Mouse (Mus musculus): ENCODE measurements at regions not wholly inside any gene's neighbourhood (a gene's known extent, or its start where the extent isn't known, plus 50 kb on each side); places are given as distances from the start of the nearest gene placed in this dataset.

DNA sequence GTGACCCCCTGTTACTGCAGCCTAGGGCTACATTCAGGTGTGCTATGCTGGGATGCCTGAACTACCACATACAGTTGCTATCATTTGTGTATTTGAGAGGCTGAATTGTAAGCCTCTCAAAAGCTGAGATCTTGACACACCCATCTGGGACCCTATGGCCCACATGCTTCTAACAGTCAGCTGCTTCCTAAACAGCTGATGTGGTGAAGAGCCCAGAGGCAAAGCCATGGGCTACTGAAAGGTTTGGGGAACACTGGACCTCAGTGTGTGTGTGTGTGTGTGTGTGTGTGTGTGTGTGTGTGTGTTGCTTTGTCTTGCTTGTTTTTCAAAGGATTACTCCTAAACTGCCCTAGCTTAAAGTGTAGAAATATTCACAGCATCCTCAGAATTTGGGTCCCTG lies 75.0 kb downstream of the Lbh start:
- DNase-seq (ENCODE audit: low spot score in 2 of 2), result no peak

GRCm38 (mm10) chr17:72993626-72994025 lies 75.5 kb downstream of the Lbh start:
- no peak for DNase-seq (ENCODE audit: low spot score in 2 of 2)

DNA sequence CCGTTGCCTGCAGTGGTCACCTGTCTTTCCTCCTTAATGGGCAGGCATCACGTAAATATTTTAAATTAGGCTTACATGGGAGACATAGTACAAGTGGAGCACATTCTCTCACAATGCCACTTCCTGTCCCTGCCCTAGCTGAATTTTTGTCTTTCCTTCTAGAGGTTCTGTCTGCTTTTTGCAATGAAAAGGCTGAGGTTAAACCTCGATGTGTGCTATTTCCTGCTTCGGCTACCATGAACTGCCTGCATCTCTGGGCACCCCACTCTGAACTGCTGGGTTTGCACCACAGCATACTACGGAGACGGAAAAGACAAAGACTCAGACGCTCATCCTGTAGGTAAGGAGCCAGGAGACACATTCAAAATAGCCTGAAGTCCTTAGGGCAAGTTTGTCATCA lies 78.4 kb downstream of the Lbh start:
- no peak for DNase-seq (ENCODE audit: low spot score in 2 of 2)

- no peak for DNase-seq (ENCODE audit: low spot score in 2 of 2)
Observed at GRCm38 (mm10) chr17:72997301-72997921, 79.3 kb downstream of the Lbh start.

DNA sequence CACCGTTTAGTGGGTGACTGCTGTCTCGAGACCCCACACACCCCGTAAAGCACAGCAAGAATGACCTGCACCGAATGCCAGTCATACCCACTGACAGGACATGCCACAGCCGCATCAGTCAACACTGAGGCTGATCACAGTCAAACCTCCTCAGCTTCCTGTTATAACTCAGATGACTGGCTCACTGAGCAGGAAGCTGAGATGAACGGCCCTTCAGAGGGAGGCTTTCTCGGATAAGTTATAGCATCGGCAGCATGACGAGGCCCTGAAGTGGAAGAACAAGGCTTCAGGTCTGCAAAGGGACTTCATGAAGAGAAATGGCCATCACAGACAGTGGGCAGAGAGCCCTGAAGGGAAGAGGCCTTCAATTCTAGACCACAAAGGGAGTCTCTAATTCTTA lies 87.0 kb downstream of the Lbh start:
- DNase-seq (ENCODE audit: low spot score in 2 of 2), result no peak

GRCm38 (mm10) chr17:73008901-73009300 lies 90.8 kb downstream of the Lbh start:
- peak; percentile 37 to 66 for DNase-seq (ENCODE audit: low spot score in 2 of 2)

DNA sequence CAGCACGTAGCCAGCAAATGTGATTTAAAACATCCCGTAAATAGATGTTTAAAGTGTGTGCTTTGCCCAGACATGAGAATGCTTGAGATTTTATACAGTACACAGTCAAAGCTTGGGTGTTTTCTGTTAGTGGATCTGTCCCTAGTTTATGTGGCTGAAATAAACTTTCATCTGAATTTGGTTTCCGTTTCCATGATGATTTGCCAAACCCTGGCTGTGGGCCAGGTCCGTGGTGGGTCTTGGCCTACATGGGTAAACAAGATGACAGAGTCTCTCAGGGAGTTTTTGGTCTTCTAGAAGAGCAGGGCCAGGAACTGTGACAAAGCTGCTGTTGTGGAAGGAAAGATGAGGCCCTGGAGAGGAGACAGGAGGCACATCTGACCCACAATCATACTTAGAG lies 91.9 kb downstream of the Lbh start:
- DNase-seq (ENCODE audit: low spot score in 2 of 2), result no peak

GRCm38 (mm10) chr17:73012356-73012755 lies 94.3 kb downstream of the Lbh start:
- no peak for DNase-seq (ENCODE audit: low spot score in 2 of 2)

DNA sequence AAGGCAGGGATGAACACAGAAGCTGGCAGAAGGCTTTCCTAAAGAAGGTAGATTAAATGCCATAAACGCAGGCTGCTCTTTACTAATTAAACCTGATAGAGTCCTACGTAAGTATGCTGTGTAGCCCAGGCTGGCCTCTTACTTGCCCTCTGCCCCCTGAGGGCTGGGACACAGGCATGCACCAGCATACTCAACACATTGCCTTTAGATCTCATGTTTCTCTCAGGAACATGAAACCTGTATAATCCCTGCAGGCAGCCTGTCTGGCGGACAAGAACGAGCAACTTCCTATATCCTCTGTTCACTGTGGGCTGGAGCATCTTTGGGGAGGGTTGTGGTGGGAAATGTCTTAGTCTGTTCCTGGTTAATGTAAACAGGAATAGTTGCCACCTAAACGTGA lies 94.8 kb upstream of the Lclat1 start:
- no peak for DNase-seq (ENCODE audit: low spot score in 2 of 2)

DNA sequence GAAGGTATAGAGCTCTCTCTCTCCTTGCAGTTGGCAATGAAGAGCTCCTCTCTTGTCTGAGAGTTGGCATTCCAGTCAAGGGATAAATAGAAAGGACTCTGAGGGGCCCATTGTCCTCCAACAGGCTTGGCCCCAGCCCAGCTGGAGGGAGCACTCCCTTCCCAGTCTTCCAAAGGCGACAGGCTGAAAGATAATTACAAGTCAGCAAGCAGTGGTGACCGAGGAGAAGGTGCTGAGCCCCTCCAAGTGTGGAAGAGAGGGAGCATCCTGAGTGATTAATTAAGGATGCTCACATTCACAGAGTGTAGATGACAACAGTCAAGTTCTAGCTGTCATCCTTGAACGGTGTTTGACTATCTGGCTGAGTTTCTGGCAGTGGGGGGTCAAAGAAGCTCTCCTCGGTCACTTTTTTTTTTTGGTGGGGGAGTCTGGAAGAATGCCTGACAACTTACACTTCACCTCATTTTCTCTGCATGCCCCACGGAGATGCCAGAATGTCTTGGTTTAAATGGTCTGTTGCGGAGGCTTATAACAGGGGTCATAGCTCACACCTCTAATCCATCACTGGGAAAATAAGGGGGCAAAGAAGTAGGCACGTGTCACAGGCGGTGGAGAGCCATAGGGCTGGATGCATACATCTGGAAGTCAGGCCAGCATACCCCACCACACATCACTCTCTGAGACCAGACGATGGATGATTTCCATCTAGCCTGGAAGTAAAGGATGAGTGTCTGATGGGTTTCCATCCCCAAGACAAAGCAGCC lies 93.5 kb upstream of the Lclat1 start:
- DNase-seq (ENCODE audit: low spot score in 2 of 2), result no peak

DNA sequence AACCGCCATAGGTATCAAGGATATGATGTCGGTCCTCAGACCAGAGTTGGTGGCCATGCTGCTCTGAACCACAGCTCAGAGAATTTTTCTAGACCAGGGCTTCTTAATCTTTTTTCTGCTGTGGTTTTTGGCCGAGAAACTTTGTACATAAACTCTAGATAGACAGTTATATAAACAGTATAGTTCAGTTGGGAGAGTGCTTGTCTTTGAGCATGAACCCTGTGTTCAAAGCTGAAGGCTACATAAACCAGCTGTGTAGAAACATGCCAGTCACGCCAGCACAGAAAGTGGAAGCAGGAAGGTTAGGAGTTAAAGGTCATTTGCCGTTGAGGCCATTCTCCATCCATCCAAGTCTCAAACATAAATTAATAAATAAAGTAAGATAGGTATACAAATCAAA lies 90.6 kb upstream of the Lclat1 start:
- DNase-seq (ENCODE audit: low spot score in 2 of 2), result no peak

GRCm38 (mm10) chr17:73022630-73023051 lies 85.1 kb upstream of the Lclat1 start:
- DNase-seq (ENCODE audit: low spot score in 2 of 2), result peak; percentile 25 to 55

DNA sequence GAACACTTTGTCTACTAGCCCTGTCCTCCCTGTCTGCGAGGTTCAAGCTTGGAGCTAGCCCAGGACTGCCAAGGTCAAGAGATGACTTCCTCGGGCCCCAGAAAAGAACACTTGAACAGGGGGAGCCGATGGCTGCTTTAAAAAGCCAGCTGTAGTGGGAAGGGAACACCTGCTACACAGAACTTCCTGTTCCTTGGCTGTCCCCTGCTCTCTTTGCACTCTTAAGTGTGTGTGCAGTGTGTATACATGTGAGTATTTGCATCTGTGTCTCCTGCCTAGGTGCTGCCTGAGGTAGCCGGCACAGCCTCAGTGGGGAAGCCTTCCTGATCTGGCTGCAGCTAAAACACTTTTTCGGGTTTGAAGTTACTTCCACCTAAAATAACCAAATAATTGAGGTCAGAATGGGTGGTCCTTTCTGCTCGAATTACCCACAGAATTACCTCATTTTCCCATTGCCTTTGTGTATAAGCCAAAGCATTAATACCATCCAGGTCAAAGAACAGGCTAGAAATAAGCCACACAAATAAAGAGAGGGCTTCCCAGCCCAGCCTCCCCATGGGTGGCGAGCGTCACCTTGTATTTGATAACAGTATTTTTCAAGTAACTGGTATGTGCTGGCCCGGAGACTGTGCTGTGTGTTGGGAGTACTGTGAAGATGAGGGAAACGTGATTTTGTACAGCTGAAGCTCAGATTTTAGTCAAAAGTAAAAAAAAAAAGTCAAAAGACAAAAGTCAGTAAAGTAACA lies 84.2 kb upstream of the Lclat1 start:
- no peak for DNase-seq (ENCODE audit: low spot score in 2 of 2)

GRCm38 (mm10) chr17:73027122-73027521 lies 80.7 kb upstream of the Lclat1 start:
- DNase-seq (ENCODE audit: low spot score in 2 of 2), result no peak

GRCm38 (mm10) chr17:73031796-73032195 lies 76.0 kb upstream of the Lclat1 start:
- DNase-seq (ENCODE audit: low spot score in 2 of 2), result no peak

DNA sequence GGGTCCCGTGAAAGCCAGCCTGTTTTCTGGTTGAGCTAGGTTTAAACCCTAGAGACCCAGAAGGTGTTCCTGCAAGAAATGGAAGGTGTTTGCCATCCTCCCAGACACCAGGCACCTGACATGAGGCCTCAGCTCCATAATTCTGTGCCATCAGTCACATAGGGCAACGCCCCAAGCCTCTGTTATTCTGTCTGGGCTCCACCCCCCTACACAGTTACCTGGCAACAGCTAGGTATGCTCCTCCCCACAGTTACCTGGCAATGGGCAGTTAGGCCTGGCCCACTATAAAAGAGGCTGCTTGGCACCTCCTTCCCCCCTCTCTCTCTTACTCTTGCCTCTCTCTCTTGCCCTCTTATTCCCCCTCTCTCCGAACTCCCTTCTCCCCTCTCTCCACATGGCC lies 75.5 kb upstream of the Lclat1 start:
- DNase-seq (ENCODE audit: low spot score in 2 of 2), result no peak

DNA sequence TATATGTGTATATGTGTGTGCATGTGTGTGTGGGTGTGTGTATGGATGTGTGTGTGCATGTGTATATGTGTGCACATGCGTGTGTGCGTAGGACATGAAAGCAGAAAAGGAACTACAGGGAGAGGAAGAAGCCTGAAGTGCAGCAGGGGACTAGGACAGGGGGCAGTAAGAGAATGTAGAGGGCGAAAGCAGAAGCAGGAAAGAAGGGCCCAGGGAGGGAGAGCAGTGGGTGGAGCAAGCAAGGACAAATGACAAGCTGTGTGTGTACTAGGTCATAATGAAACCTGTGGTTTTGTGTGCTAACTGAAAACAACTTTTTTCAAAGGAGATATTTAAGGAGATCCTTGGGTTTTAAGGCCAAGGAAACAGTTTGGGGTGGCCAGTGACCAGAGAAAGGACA lies 73.4 kb upstream of the Lclat1 start:
- DNase-seq (ENCODE audit: low spot score in 2 of 2), result no peak

DNA sequence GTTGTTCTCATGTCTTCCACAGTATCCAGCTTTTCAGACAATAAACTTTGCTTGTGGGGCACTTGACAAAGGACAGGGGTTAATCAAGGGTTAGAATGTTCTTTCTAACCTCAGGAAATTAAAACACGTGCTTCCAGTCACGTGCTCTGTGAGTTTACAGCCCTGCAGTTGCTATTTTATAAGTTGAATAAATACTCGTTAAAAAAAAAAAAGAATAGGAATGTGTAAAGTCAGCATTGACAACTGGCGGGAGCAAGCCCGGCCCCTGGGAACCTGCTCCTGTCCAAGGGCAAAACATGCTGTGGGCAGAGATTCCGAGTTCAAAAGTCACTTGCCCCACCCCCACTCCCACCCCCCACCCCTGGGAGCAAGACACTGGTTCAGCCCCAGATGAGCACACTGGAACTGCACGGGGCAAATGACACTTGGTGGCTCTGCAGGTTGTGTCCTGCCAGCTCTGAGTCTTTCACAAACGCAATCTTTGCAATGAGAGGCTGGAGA lies 72.8 kb upstream of the Lclat1 start:
- DNase-seq (ENCODE audit: low spot score in 2 of 2), result no peak

DNA sequence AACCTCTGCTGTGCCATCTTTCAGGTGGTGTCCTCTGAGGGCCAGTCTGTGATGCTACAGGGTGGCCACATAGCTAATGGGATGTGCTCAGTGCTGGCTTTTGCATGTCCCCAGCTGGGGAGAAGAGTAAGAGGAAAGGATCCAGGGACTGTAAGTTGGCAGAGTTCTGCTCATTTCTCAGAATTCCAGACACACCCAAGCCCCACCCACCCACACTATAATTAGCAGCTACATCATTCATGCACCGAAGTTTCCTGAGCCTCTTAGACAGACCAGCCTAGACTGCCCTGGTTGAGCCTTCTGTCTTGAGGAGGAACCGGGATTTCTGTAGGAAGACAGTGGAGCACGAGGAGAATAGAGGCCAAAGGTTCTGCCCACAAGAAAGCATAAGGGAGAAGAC lies 70.9 kb upstream of the Lclat1 start:
- no peak for DNase-seq (ENCODE audit: low spot score in 2 of 2)

DNA sequence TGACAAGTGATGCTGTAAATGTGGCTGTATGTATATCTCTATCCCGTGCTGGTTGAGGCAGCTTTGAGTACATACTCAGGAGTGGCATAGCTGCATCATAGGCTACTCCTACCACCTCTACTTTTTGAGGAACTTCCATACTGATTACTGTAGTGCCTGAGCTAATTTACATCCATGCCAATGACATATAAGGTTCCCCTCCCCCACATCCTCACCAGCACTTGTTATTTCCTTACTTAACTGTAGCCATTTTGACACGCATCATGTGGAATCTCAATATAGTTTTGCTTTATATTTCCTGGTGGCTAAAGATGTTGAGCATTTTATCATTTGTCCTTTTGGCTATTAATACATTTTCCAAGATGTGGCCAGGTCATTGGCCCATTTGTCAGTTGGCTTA lies 69.2 kb upstream of the Lclat1 start:
- DNase-seq (ENCODE audit: low spot score in 2 of 2), result no peak

- no peak for DNase-seq (ENCODE audit: low spot score in 2 of 2)
Observed at GRCm38 (mm10) chr17:73044918-73045580, 62.7 kb upstream of the Lclat1 start.

GRCm38 (mm10) chr17:73046985-73047384 lies 60.8 kb upstream of the Lclat1 start:
- no peak for DNase-seq (ENCODE audit: low spot score in 2 of 2)
